Mouse (Mus musculus) right cerebral cortex, postnatal 36 days (tissue): ENCODE data around the gene Atxn1.

ENCODE experiments used
- DNase-seq, 2 experiments: peaks; one replicate each; pipeline ENCODE4 v3.0.0; 2022; ENCODE audit warnings: low spot score in 2 of 2, mixed read lengths in 1 of 2

Gene Atxn1

DNA sequence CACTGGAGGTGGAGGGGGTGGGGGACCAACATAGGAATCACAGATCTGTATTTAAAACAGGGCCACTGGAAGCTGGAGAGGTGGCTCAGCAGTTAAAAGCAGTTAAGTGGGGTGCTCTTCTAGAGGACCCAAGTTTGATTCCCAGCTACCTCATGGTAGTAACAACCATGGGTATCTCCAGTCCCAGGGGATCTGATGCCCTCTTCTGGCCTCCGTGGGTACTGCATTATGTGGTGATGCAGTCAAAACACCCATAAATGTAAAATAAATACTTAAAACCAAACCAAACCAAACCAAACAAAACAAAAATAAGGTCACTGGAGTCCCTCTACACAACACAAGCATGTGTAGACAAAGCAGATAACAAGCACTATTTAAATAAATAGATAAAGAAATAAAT, 32.9 kb downstream of the Atxn1 start:
- no peak for DNase-seq

DNA sequence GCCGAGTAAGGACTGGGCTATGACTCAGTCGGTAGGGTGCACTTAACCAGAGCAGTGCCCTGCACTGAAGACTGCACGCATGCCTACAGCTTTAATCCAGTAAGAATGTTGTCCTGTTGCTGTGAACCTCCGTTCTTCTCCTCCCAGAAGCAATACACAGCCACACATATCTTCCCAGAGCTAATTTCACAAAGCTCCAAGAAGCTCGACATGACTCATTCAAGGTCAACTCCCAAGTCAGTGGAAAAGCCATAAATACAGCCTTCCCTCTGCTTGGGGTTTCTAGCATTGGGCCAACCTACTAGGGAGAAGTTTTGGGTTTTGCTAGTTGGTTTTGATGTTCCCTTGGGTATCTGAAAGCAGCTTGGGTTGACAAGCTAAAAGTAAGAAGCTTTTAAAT, 33.6 kb downstream of the Atxn1 start:
- DNase-seq, result no peak

DNA sequence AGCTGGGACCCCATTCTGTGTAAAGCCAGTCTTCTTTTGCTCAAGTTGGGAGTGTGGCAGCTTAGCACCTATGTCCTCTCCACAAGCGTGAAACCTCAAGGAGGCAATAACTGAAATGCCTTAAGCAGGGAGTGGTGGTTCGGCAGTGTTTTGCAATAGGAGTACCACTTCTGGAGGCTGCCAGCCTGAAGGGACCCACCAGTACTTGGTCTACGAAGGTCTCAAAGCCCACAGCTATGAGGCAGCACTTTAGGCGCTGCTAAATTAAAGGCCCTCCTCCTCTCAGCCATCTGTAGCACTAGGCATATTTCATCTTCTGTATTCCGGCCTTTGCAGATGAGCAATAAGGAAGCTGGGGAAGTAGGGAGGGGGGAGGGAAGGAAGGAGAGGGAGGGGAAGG, 35.1 kb downstream of the Atxn1 start:
- DNase-seq, result no peak

DNA sequence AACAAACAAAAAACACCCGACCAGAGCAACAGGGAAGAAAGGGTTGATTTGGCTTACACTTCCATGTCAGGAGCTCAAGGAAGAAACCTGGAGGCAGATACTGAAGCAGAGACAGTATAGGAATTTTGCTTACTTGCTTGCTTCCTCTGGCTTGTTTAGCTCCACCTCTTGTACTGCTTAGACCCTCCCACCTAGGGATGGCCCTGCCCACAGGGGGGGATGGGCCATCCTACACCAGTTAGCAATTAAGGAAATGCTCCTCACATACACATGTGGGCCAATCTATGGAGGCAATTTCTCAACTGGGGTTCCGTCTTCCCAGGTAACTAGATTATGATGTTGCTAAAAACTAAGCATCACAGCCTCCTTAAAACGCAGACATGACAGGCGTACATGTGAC, 39.5 kb downstream of the Atxn1 start:
- DNase-seq, result no peak

DNA sequence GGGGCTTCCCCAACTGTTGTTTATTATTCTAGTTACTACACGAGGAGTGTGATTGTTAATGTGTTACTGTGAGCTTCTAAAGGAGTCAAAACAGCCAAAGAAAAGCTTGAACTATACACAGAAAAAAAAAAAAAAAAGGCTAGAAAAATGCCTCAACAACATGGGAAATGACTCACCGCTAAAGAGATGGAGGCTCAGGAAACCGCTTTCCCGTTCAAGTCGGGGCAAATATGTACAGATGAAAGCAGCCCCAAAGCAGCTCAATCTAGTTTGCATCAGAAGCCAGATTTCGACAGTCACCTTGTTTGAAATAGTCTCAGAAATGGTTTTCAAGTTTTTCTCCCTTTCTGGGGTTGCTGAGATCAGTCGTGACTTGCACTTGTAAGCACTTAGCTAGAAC, 40.3 kb downstream of the Atxn1 start:
- DNase-seq, result no peak

DNA sequence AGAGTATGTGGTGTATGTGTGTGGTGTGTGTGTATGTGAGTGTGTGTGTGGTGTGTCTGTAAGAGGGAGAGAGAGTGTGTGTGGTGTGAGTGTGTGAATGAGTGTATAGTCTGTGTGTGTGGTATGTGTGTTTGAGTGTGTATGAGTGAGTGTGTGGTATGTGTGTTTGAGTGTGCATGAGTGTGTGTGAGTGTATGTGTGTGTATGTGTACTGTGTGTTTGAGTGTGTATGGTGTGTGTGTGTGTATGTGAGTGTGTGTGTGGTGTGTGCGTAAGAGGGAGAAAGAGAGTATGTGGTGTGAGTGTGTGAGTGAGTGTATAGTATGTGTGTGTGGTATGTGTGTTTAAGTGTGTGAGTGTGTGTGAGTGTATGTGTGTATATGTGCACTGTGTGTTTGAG, 41.7 kb downstream of the Atxn1 start:
- DNase-seq, result no peak

DNA sequence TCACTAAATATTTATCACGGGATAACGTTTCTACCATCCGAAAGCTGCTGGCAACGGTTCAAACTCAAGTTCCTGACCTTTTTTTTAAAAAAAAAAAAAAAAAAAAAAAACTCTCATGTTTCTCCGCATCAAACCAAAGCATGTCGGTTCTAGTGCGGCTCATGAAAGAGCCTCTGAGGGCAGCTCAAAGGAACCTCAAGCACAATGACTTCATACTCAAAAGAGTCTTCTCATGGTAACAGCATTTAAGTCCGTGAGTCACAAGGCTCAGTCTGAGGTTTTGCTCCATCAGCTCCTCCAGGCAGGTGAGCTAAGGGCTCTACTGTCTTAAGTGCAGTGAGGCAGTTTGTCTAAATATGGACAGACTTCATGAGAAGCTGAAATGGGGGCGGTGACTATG, 42.3 kb downstream of the Atxn1 start:
- DNase-seq, result no peak

DNA sequence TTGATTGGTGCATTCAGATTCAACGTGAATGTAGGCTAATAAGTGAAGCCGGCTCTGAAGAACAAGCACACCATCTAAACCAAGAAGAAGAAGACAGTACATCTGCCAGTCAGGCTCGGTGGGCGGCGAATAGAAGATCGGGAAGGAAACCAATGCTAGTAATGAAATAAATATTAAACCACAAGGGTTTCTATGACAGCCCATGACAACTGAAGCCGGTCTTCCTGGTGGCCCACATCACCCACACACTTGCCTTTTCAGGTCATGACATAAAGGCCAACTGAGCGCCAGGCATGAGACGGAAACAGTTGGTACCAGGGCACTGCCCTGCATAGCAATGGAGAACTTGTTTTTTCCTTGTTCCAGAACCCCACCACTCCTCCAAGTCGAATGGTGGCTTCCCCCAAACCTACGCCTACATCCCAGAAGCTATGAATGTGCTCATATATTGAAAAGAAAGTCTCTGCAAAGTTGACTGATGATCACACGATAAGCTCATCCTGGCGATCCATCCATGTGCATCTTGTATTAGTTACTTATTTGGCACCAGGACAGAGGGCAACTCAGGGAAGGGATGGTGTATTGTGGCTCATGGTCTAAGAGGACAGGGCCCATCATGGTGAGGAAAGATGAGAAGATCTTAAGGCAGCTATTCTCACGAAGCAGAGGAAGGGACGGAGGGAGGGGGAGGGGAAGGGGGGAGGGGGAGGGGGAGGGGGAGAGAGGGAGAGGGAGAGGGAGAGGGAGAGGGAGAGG, 45.7 kb downstream of the Atxn1 start:
- no peak for DNase-seq

DNA sequence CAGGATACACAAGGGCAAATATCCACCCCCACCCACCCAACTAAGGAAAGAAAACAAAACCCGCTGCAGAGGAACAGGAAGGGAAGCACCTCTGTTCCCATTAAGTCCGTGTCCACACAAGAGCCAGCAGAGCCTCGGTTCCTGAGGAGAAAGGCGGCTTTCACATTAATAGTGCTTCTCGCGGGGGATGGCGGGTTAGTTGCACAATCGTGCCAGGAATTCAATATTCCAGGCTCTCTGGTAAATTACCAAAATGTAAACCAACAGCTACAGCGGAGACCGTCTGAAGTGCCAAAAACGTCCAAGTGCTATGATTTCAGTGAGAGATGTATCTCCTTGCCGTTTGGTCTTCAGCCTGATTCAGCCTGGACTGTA, 46.8 kb downstream of the Atxn1 start:
- DNase-seq, result no peak

DNA sequence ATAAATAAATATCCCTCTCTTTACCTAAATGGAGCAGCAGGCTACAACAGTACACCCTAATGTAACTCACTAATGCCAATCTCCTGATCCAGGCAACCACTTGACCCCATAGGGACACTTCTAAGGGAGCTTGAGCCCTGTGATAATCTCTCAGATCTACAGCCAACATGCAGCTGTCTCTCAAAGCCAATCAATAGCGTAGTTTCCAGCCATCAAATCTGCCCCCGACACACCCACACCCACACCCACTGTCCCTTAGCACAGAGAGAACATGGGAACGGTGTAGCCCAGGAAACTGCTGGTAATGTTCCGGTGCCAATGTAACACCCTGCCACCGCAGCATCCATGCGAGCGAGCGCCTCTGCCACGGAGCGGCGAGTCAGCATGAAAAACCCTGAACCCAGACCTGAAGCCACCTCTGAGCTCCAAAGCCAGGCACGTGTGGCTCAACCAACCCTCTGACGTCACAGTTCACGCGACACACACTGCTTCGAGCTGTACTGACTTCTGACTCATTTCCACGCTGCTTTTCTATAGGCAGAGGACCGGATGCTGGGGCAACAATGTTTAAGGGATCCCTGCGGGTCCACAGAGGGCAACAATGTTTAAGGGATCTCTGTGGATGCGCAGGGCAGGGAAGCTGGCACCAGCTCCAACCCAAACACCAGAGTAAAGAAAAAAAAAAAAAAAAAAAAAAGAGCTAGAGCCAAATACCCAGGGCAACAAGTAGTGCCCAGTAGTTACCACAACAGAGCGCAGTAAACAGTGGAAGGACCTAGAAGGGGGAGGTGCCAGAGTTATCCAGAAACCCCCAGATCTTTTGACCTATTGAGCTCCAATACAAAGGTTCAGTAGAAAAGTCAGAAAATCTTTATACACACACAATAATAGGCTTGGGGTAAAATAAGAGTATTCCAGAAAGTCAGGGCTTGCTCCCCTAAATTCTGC, 47.5 kb downstream of the Atxn1 start:
- no peak for DNase-seq

DNA sequence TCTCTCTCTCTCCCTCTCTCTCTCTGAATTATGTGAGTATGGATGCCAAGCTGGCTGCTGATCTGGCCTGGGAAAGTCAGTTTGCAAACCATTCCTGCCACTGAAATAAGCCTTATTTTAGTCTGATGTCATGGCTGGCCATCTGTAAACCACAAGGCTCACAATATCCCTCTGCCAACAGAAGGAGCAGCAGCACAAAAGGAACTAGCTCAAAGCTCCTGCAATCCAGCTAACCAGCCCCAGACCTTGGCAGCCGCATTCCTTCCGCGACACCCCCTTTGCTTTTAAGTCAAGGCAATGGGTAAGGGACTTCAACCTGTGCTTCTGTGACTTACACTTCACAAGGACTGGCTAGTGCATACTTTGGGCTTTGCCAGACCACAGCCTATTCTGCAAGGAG, 48.9 kb downstream of the Atxn1 start:
- no peak for DNase-seq

DNA sequence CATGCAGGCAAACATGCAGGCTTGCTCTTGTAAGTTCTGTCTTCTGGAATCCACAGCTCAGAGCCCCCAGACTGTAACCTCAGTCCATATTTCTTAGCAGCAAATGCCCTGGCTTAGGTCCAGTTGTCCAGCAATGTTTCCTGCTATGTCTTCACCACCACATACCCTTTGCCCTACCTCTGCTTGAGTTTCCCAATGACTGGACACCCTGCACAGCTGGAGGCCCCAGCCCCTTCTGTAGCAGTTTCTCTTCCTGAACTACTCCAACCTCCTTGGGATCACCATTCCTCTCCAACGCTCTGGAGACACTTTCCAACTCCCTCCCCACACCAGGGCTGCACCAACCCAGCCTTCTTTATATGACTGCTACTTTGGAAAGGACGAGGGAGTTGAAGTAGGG, 49.8 kb downstream of the Atxn1 start:
- DNase-seq, result no peak

DNA sequence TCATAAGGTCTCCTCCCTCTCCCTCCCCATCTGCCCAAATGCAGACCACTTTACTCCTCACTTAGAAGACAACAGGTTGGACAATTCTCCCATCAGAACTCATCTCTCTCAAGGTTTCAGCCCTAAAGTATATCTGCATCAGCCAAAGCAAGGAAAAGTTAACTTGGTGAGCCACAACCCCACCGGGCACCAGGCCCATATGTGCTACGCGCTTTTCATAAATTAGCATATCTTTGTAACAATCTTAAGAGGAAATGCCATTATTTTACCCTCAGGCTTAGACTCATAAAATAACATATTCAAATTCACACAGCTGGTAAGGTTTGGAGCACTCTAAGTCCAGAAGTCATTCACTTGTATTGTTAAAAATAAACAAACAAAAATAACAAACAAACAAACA, 50.7 kb downstream of the Atxn1 start:
- no peak for DNase-seq

DNA sequence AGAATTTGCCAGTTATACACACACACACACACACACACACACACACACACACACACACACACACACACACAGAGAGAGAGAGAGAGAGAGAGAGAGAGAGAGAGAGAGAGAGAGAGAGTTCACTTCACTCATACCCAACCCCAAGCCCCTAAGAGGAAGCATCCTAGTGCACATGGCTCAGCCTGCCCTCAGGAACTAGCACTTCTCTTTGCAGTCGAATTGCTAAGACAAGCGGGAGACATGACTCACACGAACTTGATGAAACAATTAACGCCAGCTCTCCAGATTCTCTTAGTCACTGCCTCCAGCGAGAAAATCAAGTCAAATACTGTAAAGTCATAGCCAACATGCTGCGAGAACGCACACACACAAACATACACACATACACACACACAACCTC, 53.0 kb downstream of the Atxn1 start:
- DNase-seq, result no peak

DNA sequence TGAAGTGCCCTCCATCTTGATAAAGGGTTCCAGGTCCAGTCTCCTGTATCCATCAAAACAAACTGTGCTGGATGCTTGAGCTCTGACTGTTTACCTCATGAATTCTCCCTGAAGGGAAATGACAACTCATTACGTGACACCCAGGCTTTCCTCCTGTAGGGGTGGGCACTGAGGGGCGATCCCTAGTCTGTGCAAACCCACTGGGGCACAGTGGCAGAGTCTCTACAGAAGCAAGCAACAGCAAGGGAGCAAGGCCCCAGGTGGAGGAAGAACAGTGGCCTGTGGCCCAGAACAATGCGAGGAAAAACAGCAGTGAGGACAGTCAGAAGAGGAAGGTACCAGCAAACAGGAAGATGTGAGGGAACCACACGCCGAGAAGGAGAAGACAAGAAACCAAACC, 53.7 kb downstream of the Atxn1 start:
- DNase-seq, result no peak

DNA sequence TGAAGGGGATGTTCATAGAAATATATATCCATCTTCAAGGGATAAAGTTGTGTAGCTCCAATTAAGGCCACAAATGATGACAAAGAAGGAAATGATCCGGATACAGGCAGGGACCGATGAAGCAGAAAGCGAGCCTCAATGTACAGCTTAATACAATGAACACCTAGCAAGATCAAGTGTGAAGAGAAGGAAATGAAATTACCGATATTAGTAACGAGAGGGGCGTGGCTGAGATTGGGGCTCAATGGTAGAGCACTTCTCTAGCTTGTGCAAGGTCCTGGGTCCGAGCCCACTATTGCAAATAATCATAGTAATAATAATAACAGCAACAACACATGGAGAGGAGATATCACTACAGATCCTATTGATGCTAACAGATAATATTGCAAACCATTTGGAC, 54.5 kb downstream of the Atxn1 start:
- no peak for DNase-seq

DNA sequence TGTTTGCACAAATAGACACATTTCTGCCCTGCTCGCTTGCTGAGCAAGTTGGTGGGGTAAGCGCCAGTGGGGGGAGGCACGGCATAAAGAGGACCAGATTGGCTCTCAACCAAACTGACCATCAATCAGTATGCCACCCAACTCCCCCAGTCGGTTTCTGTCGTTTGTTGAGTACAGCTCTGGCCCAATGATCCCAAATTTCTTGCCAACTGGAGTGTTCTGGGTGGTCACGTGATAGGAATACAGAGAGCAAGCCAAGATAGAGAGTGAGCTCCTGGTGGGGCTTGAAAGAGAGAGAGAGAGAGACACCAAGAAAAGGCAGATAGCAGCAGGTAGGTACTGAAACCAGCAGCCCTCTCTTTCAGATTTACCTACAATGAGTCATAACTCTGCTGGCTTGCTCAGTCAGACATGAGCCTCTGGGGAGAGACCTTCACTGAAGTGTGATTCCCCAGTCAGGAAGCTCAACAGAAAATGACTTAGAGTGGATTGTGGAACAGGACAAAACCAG, 57.6 kb downstream of the Atxn1 start:
- no peak for DNase-seq

DNA sequence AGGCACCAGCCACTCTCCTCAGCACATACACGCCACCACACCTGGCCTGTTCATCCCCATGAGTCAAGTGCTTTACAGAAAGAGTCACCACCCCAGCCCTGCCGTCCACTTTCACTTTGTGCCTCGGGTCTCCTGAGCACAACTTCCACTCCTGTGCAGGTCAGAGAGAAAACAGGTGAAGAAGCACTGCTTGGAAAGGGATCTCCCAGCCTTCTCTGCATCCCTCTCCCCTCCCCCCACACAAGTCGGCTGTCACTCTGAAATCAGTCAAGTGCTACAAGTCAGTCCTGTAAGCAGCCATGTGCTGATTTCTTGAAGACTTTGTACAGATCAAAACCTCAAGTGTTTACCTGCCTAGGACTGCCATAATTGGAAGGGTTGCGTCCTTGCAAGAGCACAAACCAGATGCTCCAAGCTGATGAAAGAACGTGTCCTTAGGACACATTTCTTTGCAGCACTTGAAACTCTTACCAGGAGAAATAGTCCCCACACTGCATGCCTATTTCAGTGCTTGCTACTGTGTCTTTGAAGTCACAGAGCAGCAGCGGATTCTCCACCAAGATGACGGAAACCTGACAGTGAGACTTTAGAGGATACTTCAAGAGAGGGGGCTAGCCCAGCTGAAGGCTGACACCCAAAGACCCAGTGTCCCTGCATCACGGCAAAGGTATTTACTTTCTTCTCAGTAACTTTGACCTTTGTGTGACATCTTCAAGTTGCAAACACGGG, 58.2 kb downstream of the Atxn1 start:
- no peak for DNase-seq

DNA sequence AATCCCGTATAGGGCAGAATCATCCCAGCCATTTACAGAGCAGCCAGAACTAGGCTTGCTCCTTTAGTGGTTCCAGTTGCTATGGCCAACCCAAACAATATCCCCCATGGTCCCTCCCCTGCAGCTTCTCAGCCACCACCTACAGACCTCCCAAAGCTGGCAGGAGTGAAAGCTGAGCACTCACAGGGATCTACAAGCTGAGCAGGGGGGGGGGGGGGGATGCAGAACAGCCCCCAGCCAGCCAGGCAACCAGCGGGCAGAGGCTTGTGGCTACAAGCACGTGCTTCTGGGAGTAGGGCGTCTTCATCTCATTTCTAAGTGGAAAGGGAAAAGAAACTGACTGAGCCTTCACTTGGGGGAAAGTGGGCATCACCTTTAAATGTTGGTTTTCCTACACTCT, 59.9 kb downstream of the Atxn1 start:
- no peak for DNase-seq

DNA sequence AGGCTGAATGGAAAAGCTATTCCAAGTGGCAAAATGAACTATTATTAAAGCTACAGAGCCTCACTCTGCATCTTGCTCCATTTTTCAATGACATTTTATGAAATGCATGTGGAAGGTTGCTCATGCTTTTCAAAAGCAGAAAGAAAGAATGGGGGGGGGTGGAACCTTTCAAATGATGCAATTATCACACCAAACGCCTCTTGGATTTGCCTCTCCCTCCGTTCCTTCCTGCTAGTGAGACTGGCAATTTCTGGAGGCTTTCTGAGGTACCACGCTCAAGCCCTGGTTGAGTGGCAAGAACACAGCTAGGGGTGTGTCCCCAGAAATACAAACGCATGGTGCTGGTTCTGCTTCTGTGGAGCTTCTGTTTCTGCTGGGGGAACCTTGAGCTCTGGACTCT, 60.4 kb downstream of the Atxn1 start:
- no peak for DNase-seq

DNA sequence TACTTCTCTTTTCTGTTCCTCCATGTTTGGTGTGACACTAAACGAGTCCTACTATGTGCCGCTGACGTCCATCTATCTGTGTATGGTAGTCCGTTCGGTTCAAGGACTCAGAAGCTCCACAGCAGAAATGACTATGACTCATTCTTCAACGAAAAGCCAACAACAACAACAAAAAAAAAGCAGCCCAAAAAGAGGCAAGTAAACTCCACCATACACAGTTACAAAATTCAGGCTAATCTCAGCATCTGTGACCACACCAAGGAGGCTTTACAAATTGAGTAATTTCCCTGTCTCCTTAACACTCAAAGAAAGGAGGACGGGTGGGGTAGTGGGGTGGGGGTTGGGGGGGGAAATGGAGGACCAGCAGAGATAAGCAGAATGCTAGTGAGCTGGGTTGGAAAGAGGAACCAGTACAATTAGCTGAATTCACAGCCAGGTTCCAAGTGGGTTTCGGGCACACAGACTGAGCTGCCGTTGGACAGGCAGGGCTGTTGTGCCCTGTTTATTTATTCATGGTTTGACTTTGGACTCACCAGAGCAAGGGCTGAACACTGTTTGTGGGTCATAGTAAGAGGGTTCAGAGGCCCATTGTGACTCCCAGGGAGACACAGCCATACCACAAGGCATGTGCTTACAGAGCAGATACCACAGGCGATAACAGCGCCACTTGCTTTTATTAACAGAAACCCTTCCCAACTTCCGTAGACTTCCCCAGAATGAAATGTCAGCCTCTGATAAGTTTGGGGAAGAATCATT, 61.1 kb downstream of the Atxn1 start:
- no peak for DNase-seq

DNA sequence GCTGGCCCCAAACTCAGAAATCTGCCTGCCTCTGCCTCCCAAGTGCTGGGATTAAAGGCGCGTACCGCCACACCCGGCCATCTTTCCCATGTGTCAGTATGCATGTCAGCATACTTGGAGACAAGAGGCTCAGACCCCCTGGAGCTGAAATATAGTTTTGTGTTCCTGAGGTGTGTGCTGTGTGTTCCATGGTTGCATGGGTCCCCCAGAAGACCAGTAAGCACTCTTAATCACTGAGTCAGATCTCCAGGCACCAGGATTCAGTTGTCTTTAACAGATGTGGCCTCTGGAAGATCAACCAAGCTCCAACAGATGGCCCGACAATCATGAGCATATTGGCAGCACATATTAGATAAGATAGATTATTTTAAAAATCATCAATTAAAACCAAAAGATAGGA, 62.4 kb downstream of the Atxn1 start:
- no peak for DNase-seq
